Mouse (Mus musculus) hindbrain, embryonic 10.5 days (tissue): ENCODE results near the gene Cped1. TPM values are rescaled to one million over a fixed set of nuclear protein-coding genes. Genes with fewer than 3 reads are reported as not detected.

Experiments
- DNase-seq: peaks from one replicate; pipeline ENCODE4 v3.0.0-alpha.2; 2017; ENCODE audit warnings: low spot score
- H3K27ac ChIP-seq: fragments of 300-500 bp; sonication (generic); 2 replicates; pipeline ENCODE4 v1.5.1; 2016; ENCODE audit warnings: mild to moderate bottlenecking, moderate library complexity
- H3K27me3 ChIP-seq: fragments of 300-500 bp; sonication (generic); 2 replicates; pipeline ENCODE4 v1.6.1; 2016; ENCODE audit warnings: mild to moderate bottlenecking; ENCODE audit not compliant: poor library complexity, insufficient read depth, severe bottlenecking
- H3K36me3 ChIP-seq: fragments of 300-500 bp; sonication (generic); 2 replicates; pipeline ENCODE4 v1.6.1; 2016; ENCODE audit warnings: mild to moderate bottlenecking, moderate library complexity
- H3K4me1 ChIP-seq: fragments of 300-500 bp; sonication (generic); replicated peaks from 2 replicates; pipeline ENCODE4 v1.6.1; 2016; ENCODE audit warnings: mild to moderate bottlenecking
- H3K4me3 ChIP-seq: fragments of 300-500 bp; sonication (generic); 2 replicates; pipeline ENCODE4 v1.5.1; 2016; ENCODE audit warnings: mild to moderate bottlenecking, moderate library complexity
- H3K9me3 ChIP-seq: fragments of 300-500 bp; sonication (generic); 2 replicates; pipeline ENCODE4 v1.6.1; 2016; ENCODE audit warnings: mild to moderate bottlenecking, moderate library complexity
- WGBS: fragments of 180-500 bp; shearing (Covaris S2); methylation state at CpG from one replicate; pipeline ENCODE4 v1.1.7; 2016; 5-methylcytosine and 5-hydroxymethylcytosine counted together
- polyA plus RNA-seq: library from polyadenylated mRNA; unstranded; fragments of >200 nt; fragmentation: Nextera tagmentation; extraction: Ambion mirVana; gene quantifications from 2 replicates; pipeline ENCODE4 v1.2.1, GENCODE M21; 2016

Gene Cped1
- polyA plus RNA-seq, 1 experiment from 2014 or later, result 13.7 TPM

- H3K9me3 ChIP-seq, result no peaks in the 10 kb centered on the region
- H3K36me3 ChIP-seq, result no peaks in the 10 kb centered on the region
- no peak overlapping the region for H3K4me3 ChIP-seq
- no peak for DNase-seq
- H3K27ac ChIP-seq, result no peak overlapping the region
- H3K4me1 ChIP-seq, result 0 out of 2 replicates have a peak, but pooled peaks cover 5% of the 10 kb centered on the region
- WGBS, result 77% methylated on average over 8 of the region's 8 CpGs
- H3K27me3 ChIP-seq, result no peaks in the 10 kb centered on the region
Observed at GRCm38 (mm10) chr6:22018768-22019445, 33.2 kb downstream of the Cped1 start.

- 66% methylated on average over 10 of the region's 10 CpGs for WGBS
- no peaks in the 10 kb centered on the region for H3K9me3 ChIP-seq
- 0 out of 2 replicates have a peak overlapping the region, but pooled peaks have one; percentile 50 for H3K27ac ChIP-seq
- no peak for DNase-seq
- 0 out of 2 replicates have a peak, but pooled peaks cover 5% of the 10 kb centered on the region for H3K4me1 ChIP-seq
- H3K4me3 ChIP-seq, result no peak overlapping the region
- H3K27me3 ChIP-seq, result no peaks in the 10 kb centered on the region
- H3K36me3 ChIP-seq, result no peaks in the 10 kb centered on the region
Observed at GRCm38 (mm10) chr6:22019637-22020036, 33.9 kb downstream of the Cped1 start.

GRCm38 (mm10) chr6:22020696-22021095 lies 35.0 kb downstream of the Cped1 start:
- H3K27ac ChIP-seq, result no peak overlapping the region
- H3K9me3 ChIP-seq, result no peaks in the 10 kb centered on the region
- no peaks in the 10 kb centered on the region for H3K36me3 ChIP-seq
- peaks cover 9% of the 10 kb centered on the region for H3K4me1 ChIP-seq
- H3K27me3 ChIP-seq, result no peaks in the 10 kb centered on the region
- H3K4me3 ChIP-seq, result no peak overlapping the region
- DNase-seq, result no peak
- WGBS, result 88% methylated on average over 5 of the region's 5 CpGs

GRCm38 (mm10) chr6:22021315-22021714 lies 35.6 kb downstream of the Cped1 start:
- H3K4me3 ChIP-seq, result no peak overlapping the region
- H3K27ac ChIP-seq, result no peak overlapping the region
- H3K9me3 ChIP-seq, result no peaks in the 10 kb centered on the region
- H3K4me1 ChIP-seq, result peaks cover 15% of the 10 kb centered on the region
- no peaks in the 10 kb centered on the region for H3K27me3 ChIP-seq
- WGBS, result 81% methylated on average over 3 of the region's 3 CpGs
- no peak for DNase-seq
- H3K36me3 ChIP-seq, result no peaks in the 10 kb centered on the region

GRCm38 (mm10) chr6:22024168-22024567 lies 38.5 kb downstream of the Cped1 start:
- Histone ChIP-seq H3K36me3 (no peaks in the 10 kb centered on the region), H3K4me3 (no peak overlapping the region), H3K27ac (no peak overlapping the region), H3K27me3 (no peaks in the 10 kb centered on the region), H3K4me1 (peaks cover 21% of the 10 kb centered on the region), H3K9me3 (no peaks in the 10 kb centered on the region)
- WGBS, result 90% methylated on average over 2 of the region's 2 CpGs
- DNase-seq, result no peak

- Histone ChIP-seq H3K27ac (peak overlapping the region; percentile 80), H3K27me3 (no peaks in the 10 kb centered on the region), H3K4me1 (peaks cover 16% of the 10 kb centered on the region), H3K4me3 (peak overlapping the region; percentile 38), H3K9me3 (no peaks in the 10 kb centered on the region), H3K36me3 (no peaks in the 10 kb centered on the region)
- DNase-seq, result peak; percentile 60
- WGBS, result 13% methylated on average over 17 of the region's 17 CpGs
Observed at GRCm38 (mm10) chr6:22025584-22026357, 40.1 kb downstream of the Cped1 start.

- WGBS, result 22% methylated on average over 4 of the region's 4 CpGs
- peak overlapping the region; percentile 38 for H3K4me3 ChIP-seq
- H3K27ac ChIP-seq, result peak overlapping the region; percentile 80
- no peak for DNase-seq
- H3K27me3 ChIP-seq, result no peaks in the 10 kb centered on the region
- H3K9me3 ChIP-seq, result no peaks in the 10 kb centered on the region
- H3K36me3 ChIP-seq, result no peaks in the 10 kb centered on the region
- H3K4me1 ChIP-seq, result peaks cover 16% of the 10 kb centered on the region
Observed at GRCm38 (mm10) chr6:22026358-22026673, 40.6 kb downstream of the Cped1 start.

- DNase-seq, result peak; percentile 8
Observed at GRCm38 (mm10) chr6:22026761-22027594, 41.3 kb downstream of the Cped1 start.

GRCm38 (mm10) chr6:22027854-22028253 lies 42.1 kb downstream of the Cped1 start:
- DNase-seq, result no peak
- H3K27me3 ChIP-seq, result no peaks in the 10 kb centered on the region
- no peak overlapping the region for H3K4me3 ChIP-seq
- no peaks in the 10 kb centered on the region for H3K9me3 ChIP-seq
- H3K27ac ChIP-seq, result no peak overlapping the region
- H3K36me3 ChIP-seq, result no peaks in the 10 kb centered on the region
- peaks cover 16% of the 10 kb centered on the region for H3K4me1 ChIP-seq
- 91% methylated on average over 2 of the region's 2 CpGs for WGBS

More at GRCm38 (mm10) chr6:22026761-22027594, 41.3 kb downstream of the Cped1 start:
- no peaks in the 10 kb centered on the region for H3K9me3 ChIP-seq
- peak overlapping the region; percentile 80 for H3K27ac ChIP-seq
- peaks cover 16% of the 10 kb centered on the region for H3K4me1 ChIP-seq
- WGBS, result 74% methylated on average over 9 of the region's 9 CpGs
- no peaks in the 10 kb centered on the region for H3K36me3 ChIP-seq
- no peak overlapping the region for H3K4me3 ChIP-seq
- H3K27me3 ChIP-seq, result no peaks in the 10 kb centered on the region

GRCm38 (mm10) chr6:22030381-22030780 lies 44.7 kb downstream of the Cped1 start:
- Histone ChIP-seq H3K4me1 (peaks cover 16% of the 10 kb centered on the region), H3K4me3 (no peak overlapping the region), H3K9me3 (no peaks in the 10 kb centered on the region), H3K36me3 (no peaks in the 10 kb centered on the region), H3K27ac (no peak overlapping the region), H3K27me3 (no peaks in the 10 kb centered on the region)
- 77% methylated on average over 7 of the region's 7 CpGs for WGBS
- DNase-seq, result no peak

GRCm38 (mm10) chr6:22033188-22033587 lies 47.5 kb downstream of the Cped1 start:
- DNase-seq, result no peak
- Histone ChIP-seq H3K4me3 (no peak overlapping the region), H3K4me1 (peaks cover 12% of the 10 kb centered on the region; the same call in 1 of the 2 replicates), H3K27ac (no peak overlapping the region), H3K27me3 (no peaks in the 10 kb centered on the region), H3K9me3 (no peaks in the 10 kb centered on the region), H3K36me3 (no peaks in the 10 kb centered on the region)
- WGBS, result 92% methylated on average over 4 of the region's 4 CpGs

GRCm38 (mm10) chr6:22035408-22035807 lies 49.7 kb downstream of the Cped1 start:
- Histone ChIP-seq H3K4me1 (peaks cover 12% of the 10 kb centered on the region; the same call in 1 of the 2 replicates), H3K27me3 (no peaks in the 10 kb centered on the region), H3K27ac (no peak overlapping the region), H3K9me3 (no peaks in the 10 kb centered on the region), H3K4me3 (no peak overlapping the region), H3K36me3 (no peaks in the 10 kb centered on the region)
- DNase-seq, result no peak
- 76% methylated on average over 6 of the region's 6 CpGs for WGBS
